Mouse (Mus musculus) gastrocnemius, postnatal 14 days (tissue): ENCODE results near the gene Slc9a2. TPM values are rescaled to one million over a fixed set of nuclear protein-coding genes. Genes with fewer than 3 reads are reported as not detected.
A peak's percentile ranks its signal among the peaks of the same experiment; 100 is the strongest.

Experiments used
- DNase-seq: peaks from one replicate; pipeline ENCODE4 v3.0.0; 2021; ENCODE audit warnings: mixed read lengths
- intact Hi-C: fragments of 180-260 bp; cut with DNase I; formaldehyde crosslinking; loops from one replicate; pipeline ENCODE4 v1.15.1; 2025; ENCODE audit warnings: low total_unique reads
- total RNA-seq, 2 experiments: library from RNA; stranded (reverse); gene quantifications; 2 replicates each; pipeline ENCODE4 v1.2.3; 2021

Gene Slc9a2
- total RNA-seq, 2 experiments from 2014 or later = 19.5 to 20.8 TPM

DNA sequence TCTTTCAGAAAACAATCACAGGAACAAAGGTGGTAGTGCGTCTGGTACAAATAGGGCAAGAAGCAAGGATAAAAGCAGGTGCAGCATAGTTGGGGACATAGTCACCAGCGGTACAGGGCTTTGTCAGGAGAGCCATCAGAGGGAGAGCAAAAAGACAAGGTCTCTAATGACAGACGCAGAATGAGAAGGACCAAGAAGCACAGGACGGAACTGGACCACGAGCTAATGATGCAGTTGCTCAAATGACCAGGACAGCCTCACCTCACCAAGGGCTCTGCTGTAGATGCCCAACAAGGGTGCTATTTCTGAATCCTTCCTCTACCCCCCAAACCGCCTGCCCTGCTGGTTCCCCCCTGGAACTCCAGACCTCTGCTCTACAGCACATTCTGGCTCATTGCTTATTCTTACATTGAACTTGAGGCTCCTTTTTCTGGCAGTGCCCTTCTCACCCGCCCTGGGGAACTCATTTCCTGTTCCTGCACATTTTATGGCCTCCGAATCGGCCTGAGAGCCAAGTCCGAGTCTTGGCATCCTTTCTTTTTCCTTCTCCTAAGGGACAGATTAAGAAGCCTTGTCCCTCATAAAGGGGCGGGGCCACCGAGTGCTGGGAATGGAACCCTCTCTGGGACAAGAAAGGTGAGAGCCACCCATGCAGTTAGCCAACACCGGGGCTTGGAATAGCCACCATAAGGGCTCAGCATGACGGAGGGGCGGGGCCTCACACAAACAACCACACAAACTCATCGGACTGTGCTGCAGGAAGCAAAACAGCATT lies 134.9 kb downstream of the Slc9a2 start:
- peak; percentile 36 for DNase-seq
- intact Hi-C loops = no loop called here

Other genes with a start within 250 kb of the Slc9a2 start
- gene Il18r1, start 215.0 kb upstream of the Slc9a2 start, total RNA-seq = not detected
- gene Il18rap, start 165.2 kb upstream of the Slc9a2 start, total RNA-seq = under 1 TPM in 1 of 2 experiments, not detected in 1; 0.18 TPM
- gene Slc9a4, start 100.5 kb upstream of the Slc9a2 start, total RNA-seq = under 1 TPM; 0.11 to 0.21 TPM
- gene Mfsd9, start 110.1 kb downstream of the Slc9a2 start, total RNA-seq = under 1 TPM; 0.33 to 0.59 TPM
- gene Tmem182, start 125.0 kb downstream of the Slc9a2 start, total RNA-seq = 100 to 1,000 TPM; 181 to 201 TPM